Mouse (Mus musculus) lung, embryonic 14.5 days (tissue): ENCODE data around the gene Apoc1. TPM values are rescaled to one million over a fixed set of nuclear protein-coding genes. Genes with fewer than 3 reads are reported as not detected.

Experiments used
- ATAC-seq: fragments of 200-750 bp; cut with Nextera tagmentation; 2 replicates; pipeline ENCODE4 v1.8.0; 2017; ENCODE audit warnings: mild to moderate bottlenecking, moderate TSS enrichment, moderate library complexity; ENCODE audit not compliant: insufficient read depth
- DNase-seq: peaks from one replicate; pipeline ENCODE4 v3.0.0-alpha.2; 2015
- H3K27ac ChIP-seq: fragments of 300-500 bp; sonication (generic); 2 replicates; pipeline ENCODE4 v1.5.1; 2014; ENCODE audit warnings: low read depth, mild to moderate bottlenecking, moderate library complexity
- H3K27me3 ChIP-seq: fragments of 300-500 bp; sonication (generic); 2 replicates; pipeline ENCODE4 v1.6.1; 2014; ENCODE audit warnings: low read length, control low read depth; ENCODE audit not compliant: insufficient read depth
- H3K36me3 ChIP-seq: fragments of 300-500 bp; sonication (generic); 2 replicates; pipeline ENCODE4 v1.6.1; 2014; ENCODE audit warnings: control low read depth; ENCODE audit not compliant: insufficient read depth
- H3K4me1 ChIP-seq: fragments of 300-500 bp; sonication (generic); 2 replicates; pipeline ENCODE4 v1.6.1; 2014; ENCODE audit warnings: antibody characterized with exemption, control low read depth; ENCODE audit not compliant: insufficient read depth
- H3K4me2 ChIP-seq: fragments of 300-500 bp; sonication (generic); 2 replicates; pipeline ENCODE4 v1.6.1; 2014; ENCODE audit warnings: mild to moderate bottlenecking
- H3K4me3 ChIP-seq: fragments of 300-500 bp; sonication (generic); 2 replicates; pipeline ENCODE4 v1.5.1; 2014; ENCODE audit warnings: low read depth, low read length
- H3K9ac ChIP-seq: fragments of 300-500 bp; sonication (generic); 2 replicates; pipeline ENCODE4 v1.6.1; 2014
- H3K9me3 ChIP-seq: fragments of 300-500 bp; sonication (generic); 2 replicates; pipeline ENCODE4 v1.6.1; 2016; ENCODE audit warnings: low read depth, low read length, control low read depth
- CTCF ChIP-seq: IDR thresholded peaks from 2 replicates; pipeline ENCODE4 v1.5.1; 2016; ENCODE audit warnings: antibody characterized with exemption, low read depth
- WGBS: fragments of 180-500 bp; shearing (Covaris S2); extraction: QIAGEN DNeasy Blood & Tissue Kit; methylation state at CpG from one replicate; pipeline ENCODE4 v1.1.7; 2014; 5-methylcytosine and 5-hydroxymethylcytosine counted together
- polyA plus RNA-seq: library from polyadenylated mRNA; unstranded; fragments of >200 nt; fragmentation: Nextera tagmentation; extraction: Ambion mirVana; gene quantifications from 2 replicates; pipeline ENCODE4 v1.2.1, GENCODE M21; 2014

Gene Apoc1
- polyA plus RNA-seq, 1 experiment from 2014 or later: 13.6 TPM

GRCm38 (mm10) chr7:19664955-19665841 lies 27.3 kb downstream of the Apoc1 start, which contains the start of gene Clptm1:
Clptm1 (minus strand) TSS chr7:19665033.
- Histone ChIP-seq H3K4me1 (peaks cover 12% of the 10 kb centered on the region; the same call in 1 of the 2 replicates), H3K4me3 (peak within 1 kb of the TSS; percentile 100), H3K27ac (peak within 1 kb of the TSS; percentile 98), H3K36me3 (peaks cover 27% of the 10 kb centered on the region), H3K9me3 (no peaks in the 10 kb centered on the region), H3K27me3 (no peaks in the 10 kb centered on the region), H3K4me2 (peak within 1 kb of the TSS; percentile 95), H3K9ac (peak within 1 kb of the TSS; percentile 97)
- ATAC-seq (peak; percentile 89), DNase-seq (peak; percentile 99)
- WGBS: under 1% methylated on average over 63 of the region's 63 CpGs
- TF ChIP-seq CTCF: peak; percentile 63

- peak overlapping the region; percentile 95 for H3K4me2 ChIP-seq
- H3K9me3 ChIP-seq: no peaks in the 10 kb centered on the region
- H3K9ac ChIP-seq: peak overlapping the region; percentile 97
- no peak for TF ChIP-seq CTCF
- H3K27ac ChIP-seq: peak overlapping the region; percentile 61
- WGBS: under 1% methylated on average over 37 of the region's 37 CpGs
- ATAC-seq (peak; percentile 45), DNase-seq (no peak)
- peaks cover 34% of the 10 kb centered on the region for H3K36me3 ChIP-seq
- H3K4me1 ChIP-seq: peaks cover 12% of the 10 kb centered on the region; the same call in 1 of the 2 replicates
- peak overlapping the region; percentile 100 for H3K4me3 ChIP-seq
- H3K27me3 ChIP-seq: no peaks in the 10 kb centered on the region
Measured at GRCm38 (mm10) chr7:19664455-19664954, 28.0 kb downstream of the Apoc1 start.

GRCm38 (mm10) chr7:19663940-19664339 lies 28.5 kb downstream of the Apoc1 start:
- Histone ChIP-seq H3K4me2 (peak overlapping the region; percentile 95), H3K27ac (no peak overlapping the region), H3K4me3 (peak overlapping the region; percentile 100), H3K9ac (peak overlapping the region; percentile 97), H3K36me3 (peaks cover 38% of the 10 kb centered on the region), H3K4me1 (peaks cover 9% of the 10 kb centered on the region; the same call in 1 of the 2 replicates), H3K27me3 (no peaks in the 10 kb centered on the region), H3K9me3 (no peaks in the 10 kb centered on the region)
- no peak for TF ChIP-seq CTCF
- no peak for ATAC-seq
- DNase-seq: no peak
- WGBS: 10% methylated on average over 8 of the region's 8 CpGs

GRCm38 (mm10) chr7:19652614-19653013 lies 39.8 kb downstream of the Apoc1 start:
- no peak for DNase-seq

GRCm38 (mm10) chr7:19651063-19651786 lies 41.2 kb downstream of the Apoc1 start:
- ATAC-seq (no peak), DNase-seq (no peak)
- Histone ChIP-seq H3K4me3 (no peak overlapping the region), H3K9me3 (no peaks in the 10 kb centered on the region), H3K4me2 (no peak overlapping the region), H3K36me3 (peaks cover 85% of the 10 kb centered on the region), H3K4me1 (no peaks in the 10 kb centered on the region), H3K27me3 (no peaks in the 10 kb centered on the region), H3K27ac (no peak overlapping the region), H3K9ac (no peak overlapping the region)
- no peak for TF ChIP-seq CTCF
- 88% methylated on average over 6 of the region's 6 CpGs for WGBS

More at GRCm38 (mm10) chr7:19652614-19653013, 39.8 kb downstream of the Apoc1 start:
- no peaks in the 10 kb centered on the region for H3K27me3 ChIP-seq
- H3K4me1 ChIP-seq: no peaks in the 10 kb centered on the region
- H3K27ac ChIP-seq: no peak overlapping the region
- no peak overlapping the region for H3K4me2 ChIP-seq
- no peak overlapping the region for H3K4me3 ChIP-seq
- TF ChIP-seq CTCF: no peak
- no peak for ATAC-seq
- 84% methylated on average over 2 of the region's 2 CpGs for WGBS
- H3K9me3 ChIP-seq: no peaks in the 10 kb centered on the region
- H3K36me3 ChIP-seq: peaks cover 79% of the 10 kb centered on the region
- no peak overlapping the region for H3K9ac ChIP-seq

- peaks cover 98% of the 10 kb centered on the region for H3K36me3 ChIP-seq
- TF ChIP-seq CTCF: no peak
- no peaks in the 10 kb centered on the region for H3K4me1 ChIP-seq
- no peak overlapping the region for H3K9ac ChIP-seq
- DNase-seq (no peak), ATAC-seq (no peak)
- no peak overlapping the region for H3K27ac ChIP-seq
- H3K27me3 ChIP-seq: no peaks in the 10 kb centered on the region
- WGBS: 90% methylated on average over 4 of the region's 4 CpGs
- no peak overlapping the region for H3K4me2 ChIP-seq
- no peak overlapping the region for H3K4me3 ChIP-seq
- no peaks in the 10 kb centered on the region for H3K9me3 ChIP-seq
Measured at GRCm38 (mm10) chr7:19641223-19641622, 51.2 kb downstream of the Apoc1 start.

Other genes with a start within 250 kb of the Apoc1 start
- 8.7 and 11.1 TPM in 2 replicates for gene Mark4, start 233.8 kb downstream of the Apoc1 start, polyA plus RNA-seq
- gene Exoc3l2, start 229.3 kb downstream of the Apoc1 start, polyA plus RNA-seq: 1.7 and 2.2 TPM in 2 replicates
- 1.1 and 1.7 TPM in 2 replicates for gene Bloc1s3, start 184.3 kb downstream of the Apoc1 start, polyA plus RNA-seq
- 77.3 and 83.5 TPM in 2 replicates for gene Trappc6a, start 184.3 kb downstream of the Apoc1 start, polyA plus RNA-seq
- gene Nkpd1, start 174.8 kb downstream of the Apoc1 start, polyA plus RNA-seq: 0.11 TPM in 2 replicates
- 4.7 and 6.2 TPM in 2 replicates for gene Ppp1r37, start 129.6 kb downstream of the Apoc1 start, polyA plus RNA-seq
- 0.27 and 0.38 TPM in 2 replicates for gene Zfp296, start 115.4 kb downstream of the Apoc1 start, polyA plus RNA-seq
- 180 and 183 TPM in 2 replicates for gene Gemin7, start 115.1 kb downstream of the Apoc1 start, polyA plus RNA-seq
- gene Clasrp, start 88.2 kb downstream of the Apoc1 start, polyA plus RNA-seq: 46.9 and 51.5 TPM in 2 replicates
- 7.3 TPM in 2 replicates for gene Relb, start 63.2 kb downstream of the Apoc1 start, polyA plus RNA-seq
- 95.0 and 96.0 TPM in 2 replicates for gene Clptm1, start 27.6 kb downstream of the Apoc1 start, polyA plus RNA-seq
- gene Apoc2, start 14.7 kb downstream of the Apoc1 start, polyA plus RNA-seq: 2.5 and 3.4 TPM in 2 replicates
- gene Gm44805, start 11.2 kb downstream of the Apoc1 start, polyA plus RNA-seq: not detected in 2 replicates
- 0.30 TPM in 1 of 2 replicates, not detected in the other for gene Apoc4, start 11.2 kb downstream of the Apoc1 start, polyA plus RNA-seq
- gene Apoe, start 6.5 kb upstream of the Apoc1 start, polyA plus RNA-seq: 404 and 439 TPM in 2 replicates
- gene Tomm40, start 22.8 kb upstream of the Apoc1 start, polyA plus RNA-seq: 149 and 168 TPM in 2 replicates
- 120 and 125 TPM in 2 replicates for gene Nectin2, start 57.8 kb upstream of the Apoc1 start, polyA plus RNA-seq
- 206 and 209 TPM in 2 replicates for gene Bcam, start 78.4 kb upstream of the Apoc1 start, polyA plus RNA-seq
- 6.8 and 10.2 TPM in 2 replicates for gene Cblc, start 104.1 kb upstream of the Apoc1 start, polyA plus RNA-seq
- gene Bcl3, start 130.1 kb upstream of the Apoc1 start, polyA plus RNA-seq: 4.4 and 6.7 TPM in 2 replicates
- not detected in 2 replicates for gene Gm19345, start 159.3 kb upstream of the Apoc1 start, polyA plus RNA-seq
- not detected in 2 replicates for gene Ceacam16, start 168.6 kb upstream of the Apoc1 start, polyA plus RNA-seq
- gene Ceacam19, start 195.3 kb upstream of the Apoc1 start, polyA plus RNA-seq: not detected in 2 replicates
- 13.0 and 13.2 TPM in 2 replicates for gene Pvr, start 228.5 kb upstream of the Apoc1 start, polyA plus RNA-seq